Mouse (Mus musculus): ENCODE data around the gene Gabrb1. TPM values are rescaled to one million over a fixed set of nuclear protein-coding genes. Genes with fewer than 3 reads are reported as not detected.

Gene Gabrb1
- polyA plus RNA-seq, 1 experiment from 2014 or later = 24.8 TPM

Other genes starting within 250 kb of the Gabrb1 start
- gene Cox7b2, start 109.9 kb upstream of the Gabrb1 start, polyA plus RNA-seq (2015; fragmentation: Nextera tagmentation; extraction: Ambion mirVana) = 0.72 TPM in 1 of 2 replicates, not detected in the other
- 16.4 and 23.4 TPM in 2 replicates for gene Gabra4, start 195 bp downstream of the Gabrb1 start, polyA plus RNA-seq (2015; fragmentation: Nextera tagmentation; extraction: Ambion mirVana)